Mouse (Mus musculus) forebrain, embryonic 14.5 days (tissue): ENCODE results near the gene Ptgs2. TPM values are rescaled to one million over a fixed set of nuclear protein-coding genes. Genes with fewer than 3 reads are reported as not detected.

Experiments used
- ATAC-seq: fragments of 200-750 bp; cut with Nextera tagmentation; 2 replicates; pipeline ENCODE4 v1.8.0; 2017; ENCODE audit warnings: mild to moderate bottlenecking, moderate library complexity
- DNase-seq: peaks from one replicate; pipeline ENCODE4 v3.0.0-alpha.2; 2015; ENCODE audit warnings: low spot score
- H3K27ac ChIP-seq: fragments of 300-500 bp; sonication (generic); 2 replicates; pipeline ENCODE4 v1.5.1; 2014; ENCODE audit warnings: low read depth, mild to moderate bottlenecking, control low read depth, low read length, moderate library complexity
- H3K27me3 ChIP-seq: fragments of 300-500 bp; sonication (generic); replicated peaks from 2 replicates; pipeline ENCODE4 v1.6.1; 2014; ENCODE audit warnings: low read length, control low read depth, mixed read lengths; ENCODE audit not compliant: control insufficient read depth, insufficient read depth
- H3K36me3 ChIP-seq: fragments of 300-500 bp; sonication (generic); 2 replicates; pipeline ENCODE4 v1.6.1; 2014; ENCODE audit warnings: low read length, control low read depth; ENCODE audit not compliant: control insufficient read depth, insufficient read depth
- H3K4me1 ChIP-seq: fragments of 300-500 bp; sonication (generic); 2 replicates; pipeline ENCODE4 v1.6.1; 2014; ENCODE audit warnings: antibody characterized with exemption, low read length, control low read depth; ENCODE audit not compliant: control insufficient read depth, insufficient read depth
- H3K4me2 ChIP-seq: fragments of 300-500 bp; sonication (generic); 2 replicates; pipeline ENCODE4 v1.6.1; 2014; ENCODE audit warnings: mild to moderate bottlenecking, control low read depth, low read length
- H3K4me3 ChIP-seq: fragments of 300-500 bp; sonication (generic); 2 replicates; pipeline ENCODE4 v1.5.1; 2014; ENCODE audit warnings: low read depth, low read length, control low read depth
- H3K9ac ChIP-seq: fragments of 300-500 bp; sonication (generic); 2 replicates; pipeline ENCODE4 v1.6.1; 2014; ENCODE audit warnings: mild to moderate bottlenecking, low read length, control low read depth, moderate library complexity
- H3K9me3 ChIP-seq: fragments of 300-500 bp; sonication (generic); replicated peaks from 2 replicates; pipeline ENCODE4 v1.6.1; 2016; ENCODE audit warnings: low read length, control low read depth, mixed read lengths; ENCODE audit not compliant: control insufficient read depth
- whole genome bisulfite sequencing: fragments of 180-500 bp; shearing (Covaris S2); extraction: QIAGEN DNeasy Blood & Tissue Kit; methylation state at CpG from one replicate; pipeline ENCODE4 v1.1.7; 2014; 5-methylcytosine and 5-hydroxymethylcytosine counted together
- microRNA-seq: library from miRNA; unstranded; fragments of <30 nt; microRNA quantifications from one replicate; pipeline ENCODE4, GENCODE M21; 2016
- polyA plus RNA-seq: library from polyadenylated mRNA; unstranded; fragments of >200 nt; fragmentation: Nextera tagmentation; extraction: Ambion mirVana; gene quantifications from 2 replicates; pipeline ENCODE4 v1.2.1, GENCODE M21; 2014

Ptgs2 gene
- polyA plus RNA-seq, 1 experiment from 2014 or later = not detected

DNA sequence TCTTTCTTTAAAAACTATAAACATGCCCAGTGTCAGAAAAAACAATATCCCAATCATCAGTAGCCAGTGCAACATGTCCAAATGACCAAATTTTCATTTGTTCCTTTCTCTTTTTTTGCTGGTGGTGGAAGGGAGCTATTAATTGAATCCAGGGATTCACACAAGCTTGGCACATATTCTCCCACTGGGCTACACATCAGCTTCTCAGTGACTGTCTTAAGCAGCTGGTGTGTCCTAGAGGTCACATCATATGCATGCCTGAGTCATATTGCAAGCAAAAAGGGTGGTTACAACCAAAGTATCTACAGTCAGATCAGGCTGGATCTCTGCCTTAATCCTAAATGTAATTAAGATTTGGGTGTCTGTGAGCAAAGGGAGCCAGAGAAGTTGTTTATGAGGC is 35.5 kb downstream of the Ptgs2 start:
- DNase-seq = no peak
- Histone ChIP-seq H3K9ac (no peak overlapping the region), H3K36me3 (no peaks in the 10 kb centered on the region), H3K4me1 (no peaks in the 10 kb centered on the region), H3K9me3 (no peaks in the 10 kb centered on the region), H3K4me3 (no peak overlapping the region), H3K4me2 (no peak overlapping the region), H3K27me3 (no peaks in the 10 kb centered on the region), H3K27ac (no peak overlapping the region)
- ATAC-seq = no peak

DNA sequence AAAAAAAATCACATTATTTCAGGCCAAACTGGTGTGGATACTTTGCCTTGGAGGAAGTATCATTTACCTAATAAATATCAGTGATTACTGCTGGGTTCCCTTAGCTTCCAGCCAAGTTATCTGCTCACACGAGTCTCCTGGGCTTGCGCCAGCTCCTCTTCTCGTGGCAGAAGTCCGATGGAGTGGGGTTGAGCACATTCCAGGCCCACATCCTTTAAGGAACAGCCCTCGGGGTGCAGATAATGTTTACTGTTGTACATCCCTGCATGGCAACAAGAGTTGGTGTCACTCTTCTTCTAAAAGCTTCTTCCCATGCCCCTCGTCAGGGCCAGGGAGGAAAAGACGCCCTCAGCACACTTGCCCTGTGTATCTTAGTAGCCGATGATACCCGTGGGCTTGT is 39.9 kb downstream of the Ptgs2 start:
- Histone ChIP-seq H3K9me3 (no peaks in the 10 kb centered on the region), H3K36me3 (no peaks in the 10 kb centered on the region), H3K27ac (no peak overlapping the region), H3K4me1 (no peaks in the 10 kb centered on the region), H3K27me3 (no peaks in the 10 kb centered on the region), H3K4me2 (no peak overlapping the region), H3K9ac (no peak overlapping the region), H3K4me3 (no peak overlapping the region)
- no peak for DNase-seq
- no peak for ATAC-seq
- 81% methylated on average over 9 of the region's 9 CpGs for WGBS

DNA sequence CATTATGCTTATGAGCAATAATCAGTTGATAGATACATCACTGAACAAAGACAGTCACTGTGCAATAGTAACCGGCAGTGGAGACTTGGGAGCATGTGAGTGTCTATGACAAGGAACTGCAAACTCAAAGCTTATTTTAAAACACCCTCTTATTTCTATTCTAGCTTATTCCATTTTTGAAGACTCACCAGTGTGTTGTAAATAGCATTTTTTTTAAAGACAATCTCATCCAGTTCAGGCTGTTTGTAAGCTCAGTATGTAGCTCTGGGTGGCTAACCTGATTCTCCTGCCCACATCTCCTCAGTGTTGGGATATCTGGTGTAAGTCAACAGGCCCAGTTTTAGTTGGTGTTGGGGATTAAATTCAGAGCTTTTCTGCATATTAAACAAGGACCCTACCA is 42.1 kb downstream of the Ptgs2 start:
- no peak overlapping the region for H3K4me2 ChIP-seq
- no peaks in the 10 kb centered on the region for H3K4me1 ChIP-seq
- DNase-seq (no peak), ATAC-seq (no peak)
- no peak overlapping the region for H3K4me3 ChIP-seq
- H3K27me3 ChIP-seq = no peaks in the 10 kb centered on the region
- no peak overlapping the region for H3K9ac ChIP-seq
- H3K36me3 ChIP-seq = no peaks in the 10 kb centered on the region
- H3K27ac ChIP-seq = no peak overlapping the region
- WGBS = 87% methylated on average over 1 of the region's 1 CpGs
- no peaks in the 10 kb centered on the region for H3K9me3 ChIP-seq

DNA sequence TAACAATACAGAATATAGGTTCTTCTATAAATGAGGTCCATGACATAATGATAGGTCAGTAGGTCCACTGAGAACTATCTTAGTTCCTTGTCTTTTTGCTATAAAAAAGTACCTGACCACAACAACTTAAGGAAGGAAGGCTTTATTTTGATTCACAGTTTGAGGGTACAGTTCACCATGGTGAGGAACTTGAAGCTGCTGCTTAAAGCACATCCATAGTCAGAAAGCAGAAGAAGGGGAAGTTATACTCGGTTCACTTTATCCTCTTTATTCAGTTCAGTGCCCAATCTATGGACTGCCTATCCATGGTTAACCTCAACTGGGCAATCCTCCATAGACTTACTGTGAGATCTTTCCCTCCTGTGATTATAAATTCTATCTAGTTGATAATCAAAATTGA is 43.7 kb downstream of the Ptgs2 start:
- Histone ChIP-seq H3K9me3 (no peaks in the 10 kb centered on the region), H3K4me2 (no peak overlapping the region), H3K36me3 (no peaks in the 10 kb centered on the region), H3K4me3 (no peak overlapping the region), H3K9ac (no peak overlapping the region), H3K27me3 (no peaks in the 10 kb centered on the region), H3K4me1 (no peaks in the 10 kb centered on the region), H3K27ac (no peak overlapping the region)
- WGBS = 87% methylated on average over 1 of the region's 1 CpGs
- DNase-seq (no peak), ATAC-seq (no peak)

DNA sequence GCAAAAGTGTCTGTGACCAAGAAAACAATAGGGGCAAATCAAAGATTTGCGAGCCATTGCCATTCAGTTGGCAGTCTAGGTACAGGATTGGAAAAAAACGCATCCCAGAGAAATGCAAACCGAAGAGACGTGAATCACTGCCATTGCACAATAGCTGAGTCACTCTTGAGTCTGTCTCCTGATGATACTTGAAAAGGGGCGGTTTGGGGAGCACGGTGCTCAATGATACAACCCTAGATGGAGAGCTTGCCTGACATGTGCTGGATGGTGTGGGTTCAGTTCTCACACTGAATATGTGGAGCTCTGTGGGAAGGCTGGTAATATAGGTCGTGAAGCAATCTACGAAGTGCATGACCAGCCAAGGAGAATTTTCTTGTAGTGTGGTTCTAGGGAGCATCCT is 45.2 kb downstream of the Ptgs2 start:
- no peaks in the 10 kb centered on the region for H3K9me3 ChIP-seq
- no peak overlapping the region for H3K4me3 ChIP-seq
- no peak overlapping the region for H3K27ac ChIP-seq
- no peaks in the 10 kb centered on the region for H3K27me3 ChIP-seq
- 88% methylated on average over 8 of the region's 8 CpGs for WGBS
- H3K36me3 ChIP-seq = no peaks in the 10 kb centered on the region
- H3K9ac ChIP-seq = no peak overlapping the region
- DNase-seq = no peak
- H3K4me2 ChIP-seq = no peak overlapping the region
- no peak for ATAC-seq
- H3K4me1 ChIP-seq = no peaks in the 10 kb centered on the region

DNA sequence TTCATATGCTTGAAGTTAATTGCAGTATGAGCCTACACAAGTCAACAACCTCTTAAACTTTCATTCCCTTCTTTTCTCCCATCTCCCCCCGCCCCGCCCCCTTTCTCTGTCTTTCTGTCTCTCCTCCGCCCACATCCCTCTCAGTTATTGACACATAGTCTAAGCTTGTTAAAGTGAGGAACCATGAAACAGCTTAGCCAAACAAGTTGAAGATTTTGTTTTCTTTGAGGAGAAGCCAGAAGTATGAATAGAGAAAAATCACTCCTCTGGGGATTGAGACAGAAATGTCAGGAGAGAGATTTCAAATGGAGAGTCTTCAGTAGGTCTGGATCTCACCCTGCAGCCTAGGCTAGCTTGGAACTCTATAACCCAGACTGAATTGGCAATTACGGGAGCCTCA is 47.4 kb downstream of the Ptgs2 start:
- 84% methylated on average over 4 of the region's 4 CpGs for WGBS
- Histone ChIP-seq H3K4me3 (no peak overlapping the region), H3K27ac (no peak overlapping the region), H3K9ac (no peak overlapping the region), H3K27me3 (no peaks in the 10 kb centered on the region), H3K4me2 (no peak overlapping the region), H3K9me3 (no peaks in the 10 kb centered on the region), H3K4me1 (no peaks in the 10 kb centered on the region), H3K36me3 (no peaks in the 10 kb centered on the region)
- ATAC-seq = no peak
- no peak for DNase-seq

DNA sequence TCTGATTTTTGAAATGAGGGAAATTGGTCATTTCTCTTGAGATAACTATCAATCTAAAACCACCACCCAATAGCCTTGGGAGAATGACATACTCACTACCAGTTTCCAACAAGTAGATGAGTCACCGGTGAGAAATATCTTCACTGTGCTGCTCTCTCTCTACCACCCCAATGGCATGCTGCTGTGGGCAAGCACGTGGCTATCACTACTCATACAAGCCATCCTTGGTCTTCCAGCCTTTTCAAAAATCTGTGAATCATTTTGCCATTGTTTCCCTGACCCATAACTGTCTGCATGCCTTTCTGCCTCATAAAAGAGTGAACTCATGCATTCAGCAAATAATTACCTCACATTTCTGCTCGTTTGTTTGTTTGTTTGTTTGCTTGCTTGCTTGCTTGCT is 51.6 kb downstream of the Ptgs2 start:
- no peaks in the 10 kb centered on the region for H3K27me3 ChIP-seq
- ATAC-seq (no peak), DNase-seq (no peak)
- no peaks in the 10 kb centered on the region for H3K4me1 ChIP-seq
- H3K27ac ChIP-seq = no peak overlapping the region
- H3K36me3 ChIP-seq = no peaks in the 10 kb centered on the region
- no peak overlapping the region for H3K4me3 ChIP-seq
- H3K4me2 ChIP-seq = no peak overlapping the region
- 66% methylated on average over 3 of the region's 3 CpGs for WGBS
- H3K9me3 ChIP-seq = no peaks in the 10 kb centered on the region
- no peak overlapping the region for H3K9ac ChIP-seq

Small RNA genes lying within 50 kb of the gene (microRNA-seq; reads per million reads assigned to microRNA genes)
- not detected for gene Gm44329

Other genes starting within 250 kb of the Ptgs2 start
- gene Pla2g4a, start 138.7 kb upstream of the Ptgs2 start, polyA plus RNA-seq = 1.2 and 1.6 TPM in 2 replicates
- not detected in 2 replicates for gene Pdc, start 219.4 kb downstream of the Ptgs2 start, polyA plus RNA-seq